Mouse (Mus musculus): Measurements from ENCODE around the gene Cfap97d2. TPM values are rescaled to one million over a fixed set of nuclear protein-coding genes. Genes with fewer than 3 reads are reported as not detected.

Gene Cfap97d2
- total RNA-seq, 4 experiments from 2014 or later, result 1.8 to 3.6 (median 2.7) TPM

DNA sequence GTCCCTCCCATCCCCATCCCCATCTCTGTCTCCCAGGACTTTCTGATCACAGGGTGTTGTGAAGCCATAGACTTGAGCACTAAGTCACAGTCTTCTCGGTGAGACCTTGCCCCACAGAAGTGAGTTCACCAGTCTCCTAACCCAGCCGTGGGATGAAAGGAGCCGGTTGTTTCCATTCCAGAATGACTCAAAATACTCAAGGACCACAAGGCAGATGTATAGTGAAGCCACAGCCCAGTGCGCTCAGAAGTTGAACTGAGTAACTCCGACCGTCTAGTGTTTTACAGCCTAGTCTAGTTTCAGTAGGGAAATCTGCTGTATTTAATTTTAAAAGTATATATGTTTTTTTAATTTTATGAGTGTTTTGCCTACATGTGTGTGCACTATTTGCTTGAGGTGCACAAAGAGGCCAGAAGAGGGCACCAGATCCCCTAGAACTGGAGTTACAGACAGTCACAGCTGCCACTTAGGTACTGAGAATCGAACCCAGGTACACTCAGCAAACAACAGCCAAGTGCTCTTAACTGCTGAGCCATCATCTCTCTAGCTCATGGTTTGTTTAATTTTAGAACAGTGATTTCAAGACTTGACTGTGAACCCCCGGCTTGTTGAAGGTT lies 18.5 kb upstream of the Cfap97d2 start:
- DNase-seq (ENCODE audit: low spot score in 2 of 2), result no peak

GRCm38 (mm10) chr8:13687941-13688340 lies 17.7 kb upstream of the Cfap97d2 start:
- no peak for DNase-seq (ENCODE audit: low spot score in 2 of 2)

DNA sequence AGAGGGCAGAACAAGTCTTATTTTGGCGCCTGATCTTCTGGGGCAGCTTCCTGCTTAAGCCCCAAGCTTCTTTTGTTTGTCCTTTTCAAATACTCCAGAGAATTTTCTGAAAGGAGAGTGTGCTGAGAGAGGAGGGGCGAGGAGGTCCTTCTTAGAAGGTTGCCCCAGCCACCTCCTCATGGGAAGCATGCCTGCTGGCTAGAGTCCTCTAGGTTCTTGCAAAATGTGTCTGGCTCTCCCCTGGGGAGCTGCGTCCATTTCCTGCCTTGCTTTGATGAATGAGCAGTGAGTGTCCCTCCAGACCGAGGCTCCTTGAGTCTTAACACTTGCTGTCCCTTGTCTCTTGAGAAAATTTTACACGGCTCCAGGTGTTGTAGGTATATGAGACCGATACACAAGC lies 17.2 kb upstream of the Cfap97d2 start:
- DNase-seq (ENCODE audit: low spot score in 2 of 2), result no peak

DNA sequence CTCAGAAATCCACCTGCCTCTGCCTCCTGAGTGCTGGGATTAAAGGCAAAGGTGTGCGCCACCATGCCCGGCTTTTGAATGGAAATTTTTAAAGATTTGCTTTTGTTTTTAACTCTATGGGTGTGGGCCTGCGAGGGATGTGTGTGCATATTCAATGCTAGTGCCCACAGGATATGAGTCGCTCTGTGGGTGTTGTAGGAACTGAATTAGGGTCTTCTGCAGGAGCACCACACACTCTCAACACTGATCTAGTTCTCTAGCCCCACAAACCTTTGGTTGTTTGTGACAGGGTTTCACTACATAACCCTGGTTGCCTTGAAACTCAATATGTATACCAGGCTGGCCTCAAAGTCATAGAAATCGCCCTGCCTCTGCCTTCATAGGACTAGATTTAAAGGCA lies 16.4 kb upstream of the Cfap97d2 start:
- DNase-seq (ENCODE audit: low spot score in 2 of 2), result no peak

GRCm38 (mm10) chr8:13692302-13693066 lies 13.2 kb upstream of the Cfap97d2 start:
- no peak for DNase-seq (ENCODE audit: low spot score in 2 of 2)

DNA sequence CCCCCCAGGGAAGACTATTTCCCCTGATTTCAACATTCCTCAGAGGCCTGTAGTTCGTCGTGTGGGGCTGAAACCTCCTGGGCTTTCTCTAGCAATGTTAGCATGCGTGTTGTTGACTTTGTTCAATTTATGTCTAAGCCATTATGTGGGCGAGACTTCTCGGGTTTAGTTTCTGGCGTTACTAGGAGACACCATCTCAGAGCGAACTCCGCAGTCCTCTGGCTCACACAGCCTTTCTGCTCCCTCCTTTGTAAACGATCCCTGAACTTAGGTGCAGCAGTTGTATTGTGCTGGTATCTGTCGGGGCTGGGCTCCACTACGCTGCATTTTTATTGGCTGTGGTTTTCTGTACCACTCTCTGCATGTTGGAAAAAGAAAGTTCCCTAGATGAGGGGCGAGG lies 11.0 kb upstream of the Cfap97d2 start:
- DNase-seq (ENCODE audit: low spot score in 2 of 2), result no peak

DNA sequence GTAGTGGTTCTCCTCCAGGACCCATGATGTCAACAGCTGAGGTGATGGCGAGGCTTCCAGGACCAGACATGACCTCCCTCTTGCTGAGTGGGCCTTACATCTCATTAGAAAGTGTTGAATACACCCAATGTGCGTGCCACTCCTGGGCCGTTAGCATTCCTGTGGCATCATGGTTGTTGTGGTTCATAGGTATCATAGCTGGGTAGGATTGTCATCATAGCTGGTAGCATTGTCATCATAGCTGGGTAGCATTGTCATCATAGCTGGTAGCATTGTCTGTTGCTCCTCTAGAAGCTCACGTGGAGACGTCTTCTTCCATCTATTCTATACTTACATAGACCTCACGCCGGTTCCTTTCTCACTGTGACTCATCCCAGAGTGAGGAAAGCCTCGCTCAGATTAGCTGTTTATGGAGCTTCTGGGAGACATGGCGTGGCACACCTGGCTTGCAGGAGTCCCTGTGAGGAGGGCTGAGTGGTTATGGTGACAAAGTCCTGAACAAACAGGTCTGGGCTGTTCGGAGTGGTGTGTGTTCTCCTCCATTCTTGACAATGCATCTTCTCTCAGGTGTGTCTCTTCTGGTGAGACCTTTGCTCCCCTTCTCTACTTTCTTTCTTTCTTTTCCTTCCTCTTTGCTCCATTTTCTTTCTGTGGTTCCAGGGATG lies 10.4 kb upstream of the Cfap97d2 start:
- no peak for DNase-seq (ENCODE audit: low spot score in 2 of 2)

DNA sequence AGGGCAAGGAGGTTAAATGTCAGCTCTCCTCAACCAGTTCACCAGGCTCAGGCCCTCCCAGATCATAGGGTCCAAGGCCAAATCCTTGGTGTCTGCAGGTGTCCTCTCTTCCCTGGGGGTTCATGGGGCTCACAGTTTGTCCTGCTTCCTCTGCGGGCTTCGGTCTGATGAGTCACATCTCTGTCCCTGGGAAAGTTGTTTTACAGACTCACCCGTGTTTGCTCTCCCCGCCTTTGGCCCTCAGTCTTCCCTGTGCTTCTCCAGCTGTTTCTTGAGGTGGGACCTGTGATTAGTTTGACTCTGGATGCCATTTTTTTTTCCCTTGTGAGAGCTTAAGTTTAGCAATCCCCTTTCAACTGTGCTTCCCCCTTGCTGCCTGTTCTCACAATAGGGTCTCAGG lies 9.5 kb upstream of the Cfap97d2 start:
- no peak for DNase-seq (ENCODE audit: low spot score in 2 of 2)

DNA sequence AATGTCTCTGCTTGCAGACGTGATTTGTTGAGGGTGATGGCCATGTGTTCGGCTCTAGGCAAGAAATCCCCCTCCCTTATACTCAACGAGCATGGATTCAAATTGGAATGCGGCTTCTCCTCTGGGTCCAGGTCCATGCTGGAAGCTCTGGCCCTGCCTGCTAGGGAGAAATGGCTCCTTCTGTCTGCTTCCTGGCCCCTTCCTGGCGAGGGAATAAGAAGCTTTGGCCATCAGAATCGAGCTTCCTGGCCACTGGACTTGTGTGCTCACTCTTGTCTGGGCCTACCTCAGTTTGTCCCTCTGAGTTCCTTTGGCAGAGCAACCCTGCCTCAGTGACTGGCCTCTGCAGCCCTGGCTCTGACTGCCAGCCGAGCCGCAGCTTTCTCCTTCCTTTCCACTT lies 8.5 kb upstream of the Cfap97d2 start:
- no peak for DNase-seq (ENCODE audit: low spot score in 2 of 2)

- no peak for DNase-seq (ENCODE audit: low spot score in 2 of 2)
Observed at GRCm38 (mm10) chr8:13697681-13698080, 8.0 kb upstream of the Cfap97d2 start.

GRCm38 (mm10) chr8:13698281-13698680 lies 7.4 kb upstream of the Cfap97d2 start:
- no peak for DNase-seq (ENCODE audit: low spot score in 2 of 2)

GRCm38 (mm10) chr8:13699323-13699949 lies 6.3 kb upstream of the Cfap97d2 start:
- no peak for DNase-seq (ENCODE audit: low spot score in 2 of 2)

- no peak for DNase-seq (ENCODE audit: low spot score in 2 of 2)
Observed at GRCm38 (mm10) chr8:13702755-13703154, 2.9 kb upstream of the Cfap97d2 start.

DNA sequence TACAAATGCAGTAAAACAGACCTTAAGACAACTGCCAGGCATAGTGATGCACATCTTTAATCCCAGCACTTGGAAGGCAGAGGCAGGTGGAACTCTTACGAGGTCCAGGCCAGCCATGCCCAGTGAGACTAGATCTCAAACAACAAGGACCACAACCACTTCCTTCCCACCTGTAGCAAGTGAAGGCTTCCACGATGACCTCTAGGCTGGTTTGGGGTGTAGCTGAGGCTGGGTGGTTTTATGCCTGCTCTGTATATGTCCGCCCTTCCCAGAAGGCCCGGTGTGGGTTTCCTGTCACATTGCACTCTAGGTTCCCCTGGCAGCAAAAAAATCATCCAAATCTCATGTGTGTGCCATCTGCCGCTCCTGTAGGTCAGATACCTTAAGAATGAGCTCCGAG lies 1.9 kb upstream of the Cfap97d2 start:
- no peak for DNase-seq (ENCODE audit: low spot score in 2 of 2)

DNA sequence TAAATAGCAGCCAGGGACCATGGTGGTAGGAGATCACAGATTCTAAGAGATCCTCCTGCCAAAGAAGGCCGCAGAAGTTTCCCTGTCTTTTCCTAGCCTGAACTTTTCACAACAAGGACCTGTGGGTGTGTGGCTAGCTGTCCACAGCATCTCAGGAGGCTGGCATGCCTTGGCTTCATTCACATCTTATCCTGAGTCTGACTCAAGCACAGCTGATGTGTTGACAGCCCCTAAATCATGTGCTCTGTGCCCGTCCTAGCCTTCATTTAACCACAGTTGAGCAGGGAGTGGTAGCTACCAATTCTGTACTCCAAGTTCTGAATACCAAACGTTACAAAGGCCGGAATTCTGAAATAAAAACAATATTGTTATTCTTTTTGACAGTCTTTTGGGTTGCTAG lies 1.4 kb upstream of the Cfap97d2 start:
- DNase-seq (ENCODE audit: low spot score in 2 of 2), result no peak

DNA sequence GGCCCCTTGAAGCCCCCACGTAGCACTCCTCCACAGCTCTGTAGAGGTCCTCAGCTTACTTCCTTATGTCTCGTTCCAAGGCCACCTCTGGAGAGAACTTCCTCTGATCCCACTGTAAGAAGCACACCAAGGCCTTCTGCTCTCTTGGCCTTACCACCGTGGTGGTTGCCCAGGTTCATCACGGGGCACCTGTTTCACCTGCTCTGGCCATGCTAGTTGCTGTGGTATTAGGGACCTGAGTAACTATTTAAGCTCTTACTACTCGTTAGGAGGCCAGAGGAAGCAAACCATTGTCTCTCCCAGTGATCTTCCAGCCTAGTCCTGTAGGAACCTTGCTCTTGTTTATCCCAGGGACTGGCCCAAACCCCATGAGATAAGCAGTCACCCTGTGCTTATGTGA lies 1.2 kb downstream of the Cfap97d2 start:
- no peak for DNase-seq (ENCODE audit: low spot score in 2 of 2)

GRCm38 (mm10) chr8:13708514-13708913 lies 2.8 kb downstream of the Cfap97d2 start:
- DNase-seq (ENCODE audit: low spot score in 2 of 2), result no peak

DNA sequence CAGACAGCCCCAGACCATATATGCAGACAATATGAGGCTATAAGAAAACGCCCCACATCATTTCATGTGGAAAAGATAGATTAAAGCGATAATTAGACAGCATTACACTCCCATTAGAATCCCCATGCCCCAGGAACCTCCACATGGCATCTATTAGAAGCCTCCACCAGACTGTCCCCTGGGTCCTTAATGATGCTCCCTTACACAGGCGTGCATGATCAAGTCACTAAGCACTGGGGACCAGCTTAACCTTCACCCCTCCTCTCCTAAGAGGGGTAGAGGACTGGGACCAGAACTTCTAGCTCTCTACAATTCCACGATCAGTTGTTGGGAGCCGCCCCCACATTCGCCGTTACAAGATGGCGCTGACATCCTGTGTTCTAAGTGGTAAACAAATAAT lies 13.3 kb downstream of the Cfap97d2 start:
- no peak for DNase-seq (ENCODE audit: low spot score in 2 of 2)

GRCm38 (mm10) chr8:13725722-13726121 lies 20.0 kb downstream of the Cfap97d2 start:
- DNase-seq (ENCODE audit: low spot score in 2 of 2), result no peak

DNA sequence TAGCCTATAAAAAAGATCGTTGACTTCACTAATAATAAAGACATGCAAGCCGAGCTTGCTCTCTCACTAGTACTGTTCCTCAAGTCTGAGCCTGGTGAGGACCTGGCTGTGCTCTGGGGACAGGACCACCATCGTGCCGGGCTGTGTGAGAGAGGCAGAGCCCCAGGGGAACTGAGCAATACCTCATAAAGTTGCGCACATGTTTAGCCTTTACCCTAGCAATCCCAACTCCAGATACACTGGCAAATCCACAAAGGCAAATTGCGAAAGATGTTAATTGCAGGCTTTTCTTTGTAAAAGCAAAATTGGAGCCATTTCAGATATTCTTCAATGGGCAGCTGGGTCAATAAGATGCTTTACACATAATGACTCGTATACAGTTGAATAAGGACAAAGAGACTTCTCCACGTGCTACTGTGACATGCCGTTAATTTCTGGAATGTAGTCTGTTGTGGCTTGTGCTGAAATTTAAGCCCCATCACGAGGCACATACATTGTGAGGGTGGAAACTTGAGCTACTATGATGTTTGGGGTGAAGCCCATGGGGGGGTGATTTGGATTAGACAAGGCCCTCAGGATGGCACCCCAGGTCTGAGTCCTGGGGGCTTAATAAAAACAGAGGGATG lies 21.9 kb downstream of the Cfap97d2 start:
- no peak for DNase-seq (ENCODE audit: low spot score in 2 of 2)

- DNase-seq (ENCODE audit: low spot score in 2 of 2), result peak in 1 of 2 experiments; percentile 6
Observed at GRCm38 (mm10) chr8:13740323-13740770, 34.7 kb downstream of the Cfap97d2 start.
